Mouse (Mus musculus) cerebellum, postnatal 10 days (tissue): ENCODE data around the gene Tmeff2.

Experiments
- DNase-seq, 2 experiments: peaks; one replicate each; pipeline ENCODE4 v3.0.0; 2021; ENCODE audit warnings: mixed read lengths in 2 of 2

Tmeff2 gene

GRCm38 (mm10) chr1:51107299-51107698, 206.9 kb downstream of the Tmeff2 start:
- peak; percentile 13 to 29 for DNase-seq

GRCm38 (mm10) chr1:51114721-51115120, 214.3 kb downstream of the Tmeff2 start:
- no peak for DNase-seq

DNA sequence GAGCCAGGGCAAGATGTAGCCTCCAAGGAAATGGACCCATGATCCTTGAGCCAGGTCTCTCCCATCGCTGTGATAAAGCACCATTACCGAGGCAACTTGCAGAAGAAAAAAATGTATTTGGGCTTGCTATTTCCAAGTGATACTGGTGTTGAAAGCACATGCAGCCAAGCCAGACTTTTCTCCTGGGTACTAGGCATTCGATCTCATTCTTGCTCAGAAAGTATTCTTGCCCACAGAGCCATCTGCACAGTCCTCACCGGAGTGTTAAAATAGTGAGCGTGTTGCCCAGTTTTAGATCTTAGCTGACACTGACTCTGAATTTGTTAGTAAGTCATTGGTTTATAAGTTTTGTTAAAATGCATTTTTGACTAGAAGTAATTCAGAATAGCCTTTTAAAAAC, 215.3 kb downstream of the Tmeff2 start:
- no peak for DNase-seq

GRCm38 (mm10) chr1:51117830-51118229, 217.4 kb downstream of the Tmeff2 start:
- no peak for DNase-seq

DNA sequence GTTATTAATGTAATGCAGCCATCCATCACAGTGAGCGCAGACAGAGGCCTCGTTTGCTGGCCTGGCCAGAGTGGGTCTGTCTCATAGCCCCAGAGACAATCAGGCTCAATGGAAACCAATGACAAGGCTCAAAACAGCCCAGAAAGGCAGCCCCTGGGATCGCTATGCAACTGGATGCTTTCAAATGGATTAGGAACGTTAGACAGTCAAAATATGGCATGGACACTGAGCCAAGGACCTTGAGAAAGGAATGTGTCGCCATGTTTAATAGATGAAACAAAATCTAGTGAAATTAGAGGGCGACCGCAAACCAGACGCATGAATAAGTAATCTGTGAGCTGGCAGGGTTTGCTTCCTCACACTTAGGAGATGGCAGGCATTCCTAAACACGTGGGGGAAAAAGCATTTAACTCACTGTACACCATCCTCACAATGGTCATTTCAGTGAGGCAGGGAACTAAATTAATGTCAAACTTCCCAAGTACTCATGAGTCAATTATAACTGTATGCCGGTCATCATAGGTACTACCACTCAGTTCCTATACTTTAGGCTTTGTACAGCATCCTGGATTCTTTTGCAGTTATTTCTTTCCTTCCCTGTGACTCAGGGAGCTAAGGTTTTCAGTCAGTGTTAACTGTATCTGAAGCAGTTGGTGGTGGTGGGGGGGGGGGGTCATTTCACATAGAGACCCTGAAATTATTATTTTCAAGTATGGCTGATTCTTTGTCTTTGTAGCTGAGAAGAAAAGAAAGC, 225.4 kb downstream of the Tmeff2 start:
- DNase-seq, result no peak

GRCm38 (mm10) chr1:51126425-51126765, 225.9 kb downstream of the Tmeff2 start:
- DNase-seq, result no peak

DNA sequence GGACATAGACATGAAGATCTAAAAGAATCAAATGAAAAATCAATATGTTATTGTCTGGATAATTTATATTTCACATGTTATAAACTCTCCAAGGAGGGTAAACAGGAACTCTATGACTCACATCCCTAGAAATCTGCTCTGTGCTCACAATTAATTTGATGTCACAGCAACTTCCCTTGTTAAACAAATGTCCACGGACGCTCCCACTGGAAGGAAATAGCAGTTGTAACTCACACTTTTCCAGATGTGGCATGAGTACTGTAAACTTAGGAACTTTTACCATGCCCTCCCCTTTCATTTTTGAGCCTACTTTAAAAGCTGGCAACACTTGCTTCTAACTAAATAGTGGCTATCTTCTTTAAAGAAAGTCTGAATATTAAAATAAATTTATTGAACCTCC, 236.3 kb downstream of the Tmeff2 start:
- DNase-seq, result no peak

GRCm38 (mm10) chr1:51139605-51140004, 239.2 kb downstream of the Tmeff2 start:
- DNase-seq, result no peak

- no peak for DNase-seq
These were observed 240.9 kb downstream of the Tmeff2 start for GRCm38 (mm10) chr1:51141381-51141780.

DNA sequence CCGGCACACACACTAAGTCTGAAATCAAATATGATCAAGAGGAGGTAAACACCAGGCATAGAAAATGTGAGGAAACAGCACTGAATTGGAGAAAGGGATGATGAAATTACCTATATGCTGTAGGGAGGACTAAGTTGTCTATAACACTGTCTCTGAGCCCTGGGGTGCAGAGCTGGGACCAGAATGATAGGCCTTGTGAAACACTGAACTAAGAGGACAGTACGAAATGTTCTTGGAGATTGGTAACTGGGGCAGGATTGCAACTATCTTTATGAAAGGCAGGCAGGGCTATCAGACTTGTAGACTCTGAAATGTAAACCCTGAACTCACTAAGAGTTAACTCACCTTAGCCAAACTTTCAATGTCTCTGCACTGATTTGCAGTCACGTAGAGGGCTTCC, 242.3 kb downstream of the Tmeff2 start:
- DNase-seq, result no peak

DNA sequence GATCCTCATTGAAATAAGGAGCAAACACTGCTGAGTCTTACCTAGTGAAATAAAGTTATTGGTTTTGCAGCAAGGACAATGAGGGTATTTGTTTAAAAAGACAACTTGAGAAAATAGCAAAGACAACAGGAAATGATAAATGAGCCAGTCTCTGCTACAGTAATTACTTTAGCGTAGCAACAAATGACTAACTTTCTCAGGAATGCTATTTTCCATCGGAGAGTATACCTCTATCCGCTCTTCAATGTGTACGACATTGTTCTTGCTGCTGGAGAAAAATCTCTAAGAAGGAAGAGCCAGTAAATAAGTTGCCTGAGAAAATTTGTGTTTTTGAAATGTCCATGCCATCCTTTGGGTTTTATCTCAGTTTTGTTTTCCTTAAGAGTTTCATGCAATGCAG, 245.2 kb downstream of the Tmeff2 start:
- DNase-seq, result no peak

- peak; percentile 22 for DNase-seq
These were observed 248.2 kb downstream of the Tmeff2 start for GRCm38 (mm10) chr1:51148481-51149137.

DNA sequence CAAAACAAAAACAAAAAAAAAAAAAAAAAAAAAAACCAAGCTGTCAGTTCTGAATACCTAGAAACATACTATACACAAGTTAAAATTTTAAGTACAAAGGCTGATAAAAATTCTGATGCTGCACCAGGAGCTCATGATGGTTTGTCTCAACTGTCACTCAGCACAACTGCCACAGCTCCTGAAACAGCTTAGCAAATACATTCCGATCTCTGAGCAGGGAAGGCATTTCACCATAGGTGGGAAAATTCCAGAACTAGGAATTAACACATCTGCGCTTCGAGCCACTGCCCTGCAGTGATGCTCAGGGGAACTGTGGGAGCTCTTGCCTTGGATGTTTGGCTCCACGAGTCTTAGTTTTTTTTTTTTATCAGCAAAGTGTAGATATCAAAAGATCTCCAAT, 249.0 kb downstream of the Tmeff2 start:
- DNase-seq, result no peak

GRCm38 (mm10) chr1:51149890-51150289, 249.4 kb downstream of the Tmeff2 start:
- no peak for DNase-seq

GRCm38 (mm10) chr1:51152017-51152416, 251.6 kb downstream of the Tmeff2 start:
- no peak for DNase-seq

DNA sequence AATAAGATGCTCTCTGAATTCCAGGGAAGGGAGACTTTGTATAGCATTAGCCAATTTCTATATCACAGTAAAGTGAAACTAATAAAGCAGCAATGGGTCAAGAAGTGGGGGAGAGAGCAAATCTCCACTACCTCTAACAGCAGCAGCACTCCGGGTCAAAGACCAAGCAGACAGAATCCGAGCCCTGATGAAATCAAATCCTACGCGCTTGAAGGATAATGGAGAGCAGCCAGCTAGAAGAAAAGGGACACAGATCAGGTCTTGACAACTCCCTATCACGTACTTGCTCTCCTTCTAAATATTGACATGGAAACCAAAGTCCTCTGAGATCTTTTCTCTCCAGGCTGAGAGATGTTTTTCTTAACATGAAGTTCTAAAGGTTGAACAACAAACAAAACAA, 252.4 kb downstream of the Tmeff2 start:
- no peak for DNase-seq

DNA sequence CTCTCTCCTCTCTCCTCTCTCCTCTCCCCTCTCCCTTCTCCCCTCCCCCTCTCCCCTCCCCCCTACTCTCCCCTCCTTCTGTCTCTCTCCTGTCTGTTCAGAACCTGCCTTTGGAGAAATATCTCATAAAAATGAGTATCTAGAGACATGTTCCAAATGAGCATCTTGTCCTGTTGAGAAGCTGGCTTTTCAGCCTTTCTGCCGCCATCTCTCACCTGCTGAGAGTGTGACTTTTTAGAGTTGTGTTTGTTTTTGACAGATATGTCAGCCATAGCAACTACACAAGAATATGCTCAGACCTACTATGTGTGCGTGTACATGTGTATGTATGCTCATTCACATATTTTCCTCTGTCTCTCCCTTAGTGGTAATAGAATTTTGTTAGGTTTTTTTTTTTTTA, 283.8 kb downstream of the Tmeff2 start:
- peak; percentile 50 to 51 for DNase-seq

- DNase-seq, result no peak
These were observed 288.6 kb downstream of the Tmeff2 start for GRCm38 (mm10) chr1:51189008-51189407.

- DNase-seq, result no peak
These were observed 290.8 kb downstream of the Tmeff2 start for GRCm38 (mm10) chr1:51191253-51191652.

- DNase-seq, result peak; percentile 9 to 19
These were observed 291.6 kb downstream of the Tmeff2 start for GRCm38 (mm10) chr1:51191872-51192613.

DNA sequence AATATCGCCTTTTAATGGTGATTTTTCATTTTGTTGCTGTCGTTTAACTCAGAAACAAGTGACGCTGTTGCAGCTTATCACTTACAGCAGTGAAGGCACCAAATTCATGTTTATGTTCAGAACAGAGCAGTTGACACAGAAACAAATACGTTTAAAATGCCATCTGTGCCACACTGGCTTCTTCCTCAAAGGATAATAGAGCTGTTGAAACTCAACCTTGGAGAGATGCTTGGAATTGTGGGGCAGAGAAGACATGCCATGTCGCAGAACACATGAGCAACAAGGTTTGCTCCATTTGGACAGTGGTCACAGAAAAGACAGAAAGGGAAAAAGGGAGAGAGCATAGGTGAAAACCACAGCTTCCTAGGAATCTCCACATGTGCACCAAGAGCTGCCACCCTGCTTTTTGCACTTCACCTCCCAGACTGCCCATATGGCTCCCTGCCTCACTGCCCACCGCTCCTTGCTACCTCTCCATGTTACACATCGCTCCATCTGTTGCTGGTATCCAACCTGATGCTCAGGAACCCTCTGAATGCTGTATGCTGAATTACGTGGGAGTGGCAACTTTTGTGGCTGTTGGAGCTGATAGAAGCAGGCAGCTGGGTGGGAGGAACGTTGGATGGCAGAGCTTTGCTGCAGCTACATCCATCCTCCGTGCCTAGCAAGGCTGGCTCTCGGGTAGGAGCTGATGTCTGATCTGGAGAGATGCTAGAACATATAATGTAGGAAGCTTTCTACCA, 298.8 kb downstream of the Tmeff2 start:
- peak; percentile 30 to 46 for DNase-seq

GRCm38 (mm10) chr1:51199954-51200353, 299.5 kb downstream of the Tmeff2 start:
- DNase-seq, result no peak

DNA sequence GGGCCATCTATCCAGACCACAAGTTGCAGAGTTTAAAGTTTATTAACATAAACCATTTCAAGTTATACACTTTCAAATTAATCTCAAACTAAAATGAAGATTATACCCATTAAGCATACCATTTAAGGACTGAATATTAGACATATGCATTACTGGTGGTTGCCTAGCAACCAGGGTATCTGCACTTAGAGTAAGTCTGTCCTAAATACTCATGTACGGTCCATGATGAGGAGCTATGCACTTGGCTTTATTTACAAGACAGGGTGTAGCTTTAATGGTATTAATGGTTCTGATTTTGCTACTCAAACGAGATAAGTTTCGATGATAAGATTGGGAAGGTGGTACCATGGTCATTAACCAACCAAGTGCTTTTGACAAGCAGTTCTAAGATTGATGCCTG, 315.2 kb downstream of the Tmeff2 start:
- DNase-seq, result no peak
